Mouse (Mus musculus) c-Kit-positive CD71-positive TER-119-negative erythroid progenitor cells, embryonic 14.5 days (primary cell): ENCODE results near the gene Eps8.

ENCODE experiments used
- DNase-seq: peaks from one replicate; pipeline ENCODE4 v3.0.0-alpha.2; 2013; ENCODE audit warnings: low read depth

Eps8 gene

DNA sequence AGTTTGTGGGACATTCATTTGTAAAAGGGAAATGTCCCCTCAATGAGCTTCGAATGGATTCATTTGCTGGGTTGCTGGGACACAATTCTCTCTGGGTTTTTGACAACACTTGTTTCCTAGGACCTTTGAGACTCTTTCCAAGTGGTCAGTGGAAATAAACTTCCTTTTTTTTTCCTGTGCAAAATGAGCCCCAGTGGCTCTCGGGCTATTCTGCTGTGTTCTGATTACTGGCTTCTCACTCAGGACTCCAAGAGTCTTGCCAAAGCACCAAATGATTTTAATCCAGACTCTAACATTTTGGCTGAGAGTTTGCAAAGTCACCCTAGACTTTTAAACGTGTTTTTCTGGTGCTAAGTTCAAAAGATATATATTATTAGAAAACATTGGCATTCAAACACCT is 10.3 kb upstream of the Eps8 start:
- no peak for DNase-seq

DNA sequence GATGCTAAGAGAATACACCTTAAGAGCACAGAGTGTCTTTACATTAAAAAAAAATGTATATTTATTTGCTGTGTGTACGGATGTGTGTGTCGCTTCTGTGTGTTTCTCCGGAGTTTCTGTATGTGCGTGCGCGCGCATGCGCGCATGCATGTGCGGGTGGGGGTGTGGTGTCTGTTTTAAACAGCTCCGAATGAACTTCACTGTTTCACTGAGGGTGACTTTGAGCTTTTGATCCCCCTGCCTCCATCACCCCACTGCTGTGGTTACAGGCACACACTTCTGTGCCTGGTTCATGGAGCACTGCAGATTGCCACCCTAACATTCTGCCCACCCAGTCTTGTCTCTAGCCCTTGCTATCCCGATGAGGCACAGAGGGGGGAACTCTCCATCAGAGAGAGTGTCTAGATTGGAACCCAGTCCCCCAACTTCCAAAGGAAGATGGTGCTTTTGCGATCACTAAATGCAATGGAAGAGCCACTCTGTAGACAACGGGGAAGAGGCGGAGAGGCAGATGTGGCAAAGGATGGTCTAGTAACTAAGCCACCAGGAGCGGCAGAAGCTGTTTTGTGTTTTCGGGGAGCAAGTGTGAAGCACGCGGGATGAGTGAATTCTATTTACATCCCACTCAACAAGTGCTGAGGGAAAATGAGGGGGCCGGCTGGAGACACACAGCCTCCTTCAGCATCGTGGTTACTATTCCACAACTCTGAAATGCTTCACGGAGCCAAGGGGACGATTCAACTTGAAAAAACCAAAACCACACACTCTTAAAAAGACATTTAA is 7.1 kb upstream of the Eps8 start:
- no peak for DNase-seq

DNA sequence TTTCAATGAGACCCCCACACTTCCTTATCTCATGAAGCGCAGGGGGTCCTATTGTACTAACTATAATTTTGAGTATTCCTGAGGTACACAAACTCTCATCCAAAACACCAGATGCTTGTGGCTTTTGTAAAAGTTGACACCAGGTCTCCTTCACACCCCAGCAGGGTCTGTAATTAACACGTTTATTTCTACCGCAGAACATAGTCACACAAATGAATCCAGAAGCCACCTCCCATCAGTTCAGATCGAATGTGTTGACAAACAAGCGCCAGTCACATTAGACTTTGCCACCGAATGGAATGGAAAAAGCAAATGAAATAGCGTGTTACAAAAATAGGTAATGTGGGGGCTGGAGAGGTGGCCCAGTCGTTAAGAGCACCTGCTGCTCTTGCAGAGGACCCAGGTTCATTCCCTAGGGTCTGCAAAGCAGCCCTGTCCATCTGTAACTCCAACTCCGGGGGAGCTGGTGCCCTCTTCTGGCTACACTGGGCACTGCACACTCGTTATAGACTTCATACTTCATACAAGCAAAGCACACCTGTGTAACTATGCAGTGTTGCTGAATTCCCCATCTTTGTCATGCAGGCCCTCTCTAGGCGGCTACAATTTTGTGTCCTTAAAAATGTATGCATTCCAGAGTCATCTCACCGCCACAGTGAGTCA is 3.9 kb upstream of the Eps8 start:
- no peak for DNase-seq

DNA sequence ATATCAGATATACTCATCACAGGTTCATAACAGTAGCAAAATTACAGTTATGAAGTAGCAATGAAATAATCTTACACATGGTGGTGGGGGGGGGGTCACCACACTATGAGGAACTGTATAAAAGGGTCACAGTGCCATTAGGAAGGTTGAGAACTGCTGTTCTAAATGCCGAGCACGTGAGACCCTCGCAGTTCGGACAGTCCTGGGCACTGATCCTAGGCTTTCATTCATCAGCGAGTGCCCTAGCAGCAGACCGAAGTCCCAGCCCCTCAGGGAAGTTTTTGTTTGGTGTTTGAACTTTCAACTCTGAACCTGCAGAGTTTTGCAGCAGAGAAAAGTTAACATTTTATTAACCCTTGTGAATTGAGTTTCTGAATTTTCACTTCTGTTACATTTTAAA is 2.5 kb upstream of the Eps8 start:
- no peak for DNase-seq

DNA sequence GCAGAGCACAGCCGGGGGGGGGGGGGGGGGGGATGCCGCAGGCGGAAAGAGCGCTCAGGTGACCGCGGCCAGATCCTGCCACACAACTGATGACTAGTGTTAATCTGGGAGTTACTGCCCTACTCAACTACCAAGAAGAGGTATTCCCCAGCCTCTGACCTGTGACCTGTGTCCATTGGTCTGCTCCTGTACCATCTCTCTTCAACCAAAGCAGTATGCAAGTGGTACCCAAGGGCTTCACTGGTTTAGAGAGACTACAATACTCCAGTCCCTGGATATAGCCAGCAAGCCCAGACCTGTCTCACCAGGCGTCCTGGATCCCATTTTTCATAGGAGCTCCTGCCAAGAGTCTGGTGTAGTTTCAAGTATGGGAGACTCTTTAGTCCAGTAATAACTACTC is 5.1 kb downstream of the Eps8 start:
- DNase-seq = no peak

DNA sequence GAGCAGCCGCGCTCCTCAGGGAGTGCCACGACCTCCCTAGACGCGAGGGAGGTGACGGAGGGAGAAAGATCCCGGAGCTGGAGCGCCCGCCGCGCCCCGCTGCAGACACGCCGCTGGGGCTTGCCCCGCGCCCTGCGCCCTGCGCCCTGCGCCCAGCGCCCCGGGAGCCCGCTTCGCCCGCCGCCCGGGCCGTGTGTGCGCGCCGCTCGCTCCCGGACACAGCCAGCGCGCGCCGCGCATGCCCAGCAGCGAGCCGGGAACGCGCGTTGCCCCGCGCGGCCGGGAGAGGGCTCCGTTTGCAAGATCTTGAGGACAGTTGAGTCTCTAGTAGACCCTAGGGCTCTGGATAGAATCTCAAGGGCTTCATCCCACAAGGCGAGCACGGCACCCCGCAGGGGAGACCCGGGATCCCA is 5.6 kb downstream of the Eps8 start:
- DNase-seq = no peak

DNA sequence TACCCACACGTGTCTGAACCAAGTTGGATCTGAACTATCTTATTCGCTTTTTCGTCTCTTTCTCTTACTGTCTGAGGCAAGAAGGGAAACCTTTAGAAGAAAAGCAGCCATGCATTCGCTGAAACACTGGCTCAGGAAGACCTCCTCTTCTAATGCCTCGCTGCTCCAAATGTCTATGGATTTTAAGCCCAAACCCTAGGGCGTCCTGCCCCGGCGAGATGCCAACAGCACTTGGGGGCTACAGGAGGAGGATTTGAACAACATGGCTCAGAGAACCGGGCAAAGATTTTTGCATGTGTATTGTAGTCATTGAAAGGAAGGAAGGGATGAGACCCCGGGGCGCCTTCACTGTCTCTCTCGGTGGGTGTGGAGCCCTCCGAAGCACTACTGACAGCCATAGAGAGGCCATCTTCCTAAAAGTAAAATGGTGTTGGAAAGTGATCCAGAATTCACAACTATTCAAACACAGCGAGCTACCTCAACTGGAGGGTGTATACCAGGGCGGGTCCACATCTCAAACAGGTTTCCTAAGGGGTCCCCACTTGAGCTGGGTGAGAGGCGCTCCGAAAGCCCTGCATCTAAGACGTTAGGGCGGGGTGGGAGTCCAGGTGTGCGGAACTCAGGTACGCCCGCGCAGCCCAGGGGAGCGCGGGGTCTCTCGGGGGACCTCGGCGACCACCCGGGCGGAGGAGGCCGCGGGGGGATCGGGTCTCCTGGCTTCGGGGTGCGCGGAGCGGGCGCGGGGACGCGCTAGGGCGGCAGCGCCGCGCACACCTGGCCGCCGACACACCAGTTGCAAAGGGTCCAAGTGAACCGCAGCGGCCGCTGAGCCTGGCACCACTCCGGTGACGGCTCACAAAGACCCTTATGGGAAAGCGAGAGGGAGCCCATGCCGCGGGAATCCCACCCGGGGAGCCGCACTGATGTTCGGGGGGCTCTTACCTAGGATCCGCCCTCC is 6.3 kb downstream of the Eps8 start:
- DNase-seq = no peak

DNA sequence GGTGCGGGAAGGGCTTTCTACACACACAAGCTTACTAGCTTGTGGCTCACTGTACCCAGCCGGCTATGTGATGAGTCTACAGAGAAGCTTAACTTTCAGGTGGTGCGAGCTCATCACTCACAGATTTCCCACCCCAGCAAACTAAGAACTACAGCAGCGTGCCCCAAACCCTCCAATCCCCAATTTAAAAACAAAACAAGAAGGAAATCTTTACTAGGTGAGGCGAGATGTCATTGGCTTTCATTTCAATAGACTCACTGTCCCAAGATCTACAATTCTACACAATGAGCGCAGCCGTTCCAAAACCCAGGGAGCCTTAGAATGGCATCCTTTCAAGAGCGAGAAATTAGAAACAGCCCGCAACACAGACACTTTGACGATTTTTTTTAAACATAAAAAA is 7.0 kb downstream of the Eps8 start:
- DNase-seq = no peak

DNA sequence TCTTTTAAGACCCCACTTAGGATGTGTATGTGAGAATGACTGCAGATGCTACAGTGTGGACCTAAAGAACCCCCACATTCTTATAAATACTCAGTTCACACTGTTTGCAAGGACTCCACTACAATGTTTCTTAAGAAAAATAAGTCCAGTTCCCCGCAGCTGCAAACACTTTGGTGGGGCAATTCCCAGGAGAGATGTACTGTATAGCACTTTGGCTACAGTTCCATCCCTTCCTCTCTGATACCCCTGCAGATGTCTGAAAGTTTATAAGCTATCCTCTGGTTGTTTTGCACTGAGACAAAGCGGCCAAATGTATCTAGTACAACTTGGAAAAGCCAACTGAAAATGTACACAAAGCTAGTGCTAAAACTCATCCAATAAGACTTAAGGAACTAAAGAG is 8.0 kb downstream of the Eps8 start:
- no peak for DNase-seq

DNA sequence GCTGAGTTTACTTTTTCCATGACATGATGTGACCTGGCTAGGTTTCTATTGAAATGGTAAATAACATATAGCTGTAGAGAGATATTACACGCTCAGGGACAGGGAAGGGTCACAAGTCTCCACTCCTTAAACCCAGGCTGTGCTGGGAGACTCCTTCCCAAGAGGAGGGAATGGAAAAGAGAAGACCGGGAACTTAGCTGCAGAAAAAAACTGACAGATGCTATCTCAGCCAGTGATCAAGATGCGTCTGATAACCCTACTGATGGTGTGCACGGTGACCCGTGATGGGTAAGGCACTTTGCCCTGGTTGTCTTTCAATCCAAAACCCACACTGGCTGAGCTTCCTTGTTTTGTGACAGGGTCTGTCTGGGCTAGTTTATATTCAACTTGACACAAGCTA is 9.8 kb downstream of the Eps8 start:
- DNase-seq = no peak

DNA sequence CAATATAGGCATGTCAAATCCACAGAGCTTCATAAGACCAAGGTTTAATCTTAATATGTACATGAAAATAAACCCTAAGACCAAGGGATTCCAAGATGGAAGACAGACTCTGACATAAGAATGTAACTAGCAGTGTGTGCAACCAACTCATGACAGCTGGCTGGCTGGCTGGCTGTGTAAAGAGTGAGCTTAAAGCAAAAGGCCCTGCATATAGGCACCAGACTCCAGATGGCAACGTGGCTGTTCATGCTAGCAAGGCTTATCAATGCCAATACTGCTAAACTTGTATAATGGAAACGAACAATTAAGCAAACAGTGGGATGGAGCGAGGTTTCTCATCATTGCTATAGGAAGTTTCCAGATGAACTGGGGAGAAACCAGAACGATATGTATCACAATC is 10.9 kb downstream of the Eps8 start:
- no peak for DNase-seq

DNA sequence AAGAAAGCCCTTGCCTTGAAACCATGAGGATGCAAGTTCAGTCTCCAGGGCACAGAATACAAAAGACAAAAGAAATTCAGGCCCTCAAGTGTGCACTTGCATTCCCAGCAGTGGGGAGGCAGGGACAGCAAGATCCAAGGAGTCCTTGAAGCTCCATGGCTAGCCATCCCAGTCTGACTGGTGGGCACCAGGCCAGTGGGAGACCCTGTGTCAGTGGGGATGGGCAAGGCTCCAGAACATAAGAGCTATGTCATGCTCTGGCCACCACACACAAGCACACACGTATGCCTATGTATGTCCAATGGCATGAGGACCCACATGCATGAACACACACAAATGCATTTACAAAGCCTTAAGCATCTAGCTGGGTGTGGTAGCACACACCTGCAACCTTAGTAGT is 13.0 kb downstream of the Eps8 start:
- DNase-seq = no peak

DNA sequence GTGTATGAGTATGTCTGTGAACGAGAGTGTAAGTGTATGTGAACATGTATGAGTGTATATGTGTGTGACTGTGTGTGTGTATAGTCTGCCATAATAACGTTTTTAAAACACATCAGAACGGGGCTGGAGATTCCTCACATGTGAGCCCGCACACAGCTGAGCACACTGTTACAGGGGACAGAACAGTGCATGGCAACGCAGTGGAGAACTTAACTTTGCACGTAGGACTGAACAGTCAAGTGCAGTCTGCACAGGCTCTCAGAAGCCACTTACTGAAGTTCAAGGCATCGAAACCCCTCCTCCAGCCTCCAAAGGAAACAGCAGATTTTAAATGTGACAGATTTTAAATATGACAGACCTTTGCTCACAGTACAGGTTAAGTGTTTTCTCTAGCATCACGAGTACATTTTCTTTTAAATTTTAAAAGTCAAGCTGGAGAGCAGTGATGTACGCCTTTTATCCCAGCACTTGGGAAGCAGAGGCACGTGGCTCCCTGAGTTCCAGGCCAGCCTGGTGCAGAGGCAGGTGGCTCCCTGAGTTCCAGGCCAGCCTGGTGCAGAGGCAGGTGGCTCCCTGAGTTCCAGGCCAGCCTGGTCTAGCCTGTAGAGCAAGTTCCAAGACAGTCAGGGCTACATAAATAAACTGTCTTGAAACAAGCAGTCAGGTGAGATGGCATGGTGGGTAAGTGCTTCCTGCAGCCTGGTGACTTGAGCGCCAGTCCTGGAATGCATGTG is 15.7 kb downstream of the Eps8 start:
- no peak for DNase-seq

DNA sequence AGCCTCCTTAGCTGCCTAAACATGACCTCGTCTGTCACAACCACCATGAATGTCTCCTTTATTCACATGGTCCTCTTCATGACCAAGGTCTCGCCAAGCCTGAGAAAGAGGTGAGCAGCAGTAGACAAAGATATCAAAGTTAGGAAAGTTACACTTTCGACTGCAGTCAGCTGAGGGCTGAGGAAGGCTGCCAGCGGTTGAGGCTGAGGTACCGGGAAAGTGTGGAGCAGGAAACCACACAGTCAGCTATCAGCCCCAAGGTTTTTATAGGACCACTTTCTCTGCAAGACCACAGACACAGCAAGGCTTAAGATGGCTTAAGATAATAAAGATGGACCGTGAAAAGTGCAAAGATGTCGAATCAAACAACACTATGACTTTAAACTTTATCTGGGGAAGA is 17.2 kb downstream of the Eps8 start:
- DNase-seq = no peak

DNA sequence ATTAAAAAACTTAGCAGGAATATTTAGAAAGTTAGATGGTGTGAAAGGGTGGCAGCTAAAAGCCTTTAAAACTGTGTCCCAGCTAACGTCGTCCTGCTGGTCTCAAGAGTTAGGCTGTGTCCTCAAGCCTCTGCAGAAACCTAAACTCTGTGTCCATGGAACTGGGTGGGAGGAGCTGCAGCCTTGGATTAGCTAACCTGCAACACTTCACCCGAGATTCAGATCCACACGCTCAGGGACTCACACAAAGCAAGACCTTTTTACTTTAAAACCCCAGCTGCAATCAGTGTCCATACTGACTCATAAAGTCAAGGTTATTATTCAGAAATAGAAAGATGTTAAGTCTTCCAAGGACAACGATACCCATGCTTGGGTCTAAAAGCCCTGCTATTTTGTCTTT is 18.5 kb downstream of the Eps8 start:
- no peak for DNase-seq

DNA sequence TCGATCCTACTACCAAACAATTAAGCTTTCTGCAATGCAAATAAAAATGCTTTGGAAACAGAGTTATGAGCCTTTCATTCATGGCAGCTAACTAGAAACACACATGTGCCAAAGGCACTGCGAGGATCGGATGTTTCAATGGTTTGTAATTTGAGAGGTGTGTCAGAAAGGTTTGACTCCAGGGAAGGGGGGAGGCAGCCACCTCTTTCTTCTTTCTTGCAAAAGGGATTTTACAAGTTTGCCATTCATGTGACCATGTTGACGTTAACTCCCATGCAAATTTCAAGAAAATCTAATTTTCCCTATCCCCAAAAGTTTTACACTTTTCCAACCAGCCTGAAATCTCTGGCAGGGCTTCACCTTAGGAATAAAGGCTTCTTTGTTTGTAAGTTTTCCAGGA is 21.1 kb downstream of the Eps8 start:
- DNase-seq = no peak

DNA sequence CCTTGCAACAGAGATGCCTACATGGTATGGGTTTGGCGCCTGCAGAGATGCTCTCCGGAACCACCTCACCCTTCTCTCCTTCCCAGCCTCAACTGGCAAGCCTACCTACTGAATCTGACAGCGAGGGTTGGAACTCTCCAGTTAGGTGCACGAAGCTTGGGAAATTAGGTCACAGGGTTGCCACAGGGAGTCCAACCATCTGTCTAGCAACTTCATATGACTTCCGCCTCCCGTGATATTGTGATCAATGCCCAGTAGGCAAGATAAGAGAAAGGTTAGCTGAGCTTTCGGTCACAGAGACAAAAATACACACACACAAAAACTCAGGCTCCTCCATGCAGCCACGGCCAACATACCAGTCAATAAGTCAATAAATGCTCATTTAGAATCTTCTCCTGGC is 21.6 kb downstream of the Eps8 start:
- DNase-seq = no peak

DNA sequence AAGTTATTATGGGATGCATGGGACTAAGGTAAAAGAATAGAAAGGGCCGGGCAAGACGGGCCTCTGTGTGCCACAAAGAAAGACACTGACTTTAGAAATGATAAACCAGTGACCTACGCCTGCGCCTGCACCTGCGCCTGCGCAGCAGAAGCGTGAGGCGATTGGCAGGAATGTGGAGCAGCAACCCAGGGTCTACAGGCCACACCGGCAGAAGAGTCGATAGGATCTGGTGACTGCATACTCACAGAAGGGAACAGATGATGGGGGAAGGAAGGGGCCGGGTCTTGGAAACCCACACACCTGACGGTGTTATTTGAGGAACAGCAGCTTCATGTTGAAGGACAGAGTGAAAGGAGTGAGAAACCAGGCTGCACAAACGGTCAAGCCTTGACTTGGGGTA is 24.3 kb downstream of the Eps8 start:
- no peak for DNase-seq

DNA sequence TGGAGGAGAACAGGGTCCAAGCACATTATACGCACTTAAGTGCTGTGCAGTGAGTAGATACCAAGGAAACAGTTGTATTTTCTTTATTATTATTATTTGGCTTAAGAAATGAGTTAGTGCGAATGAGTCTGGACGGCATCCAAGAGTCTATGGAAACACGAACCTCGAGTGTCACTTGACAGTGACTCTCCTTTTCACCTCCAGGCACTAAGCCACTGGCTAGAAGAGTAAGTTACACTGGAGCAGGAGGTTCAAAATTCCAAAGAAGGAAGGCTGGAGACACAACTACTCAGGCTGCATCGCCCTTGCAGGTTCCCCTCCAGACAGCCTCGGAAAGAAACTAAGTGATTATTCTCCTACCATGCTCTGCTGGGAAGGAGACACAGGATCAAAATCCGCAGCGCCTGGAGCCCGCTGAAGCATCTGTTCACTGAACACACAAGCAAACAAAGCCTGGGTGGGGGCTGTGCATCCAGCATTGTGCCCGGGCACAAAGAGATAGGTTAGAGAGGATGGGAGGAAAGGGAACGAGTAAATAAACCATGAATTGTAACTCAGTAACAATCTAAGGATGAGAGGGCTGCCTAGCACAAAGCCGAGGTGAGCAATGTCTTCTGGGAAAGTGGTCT is 25.0 kb downstream of the Eps8 start:
- DNase-seq = no peak

DNA sequence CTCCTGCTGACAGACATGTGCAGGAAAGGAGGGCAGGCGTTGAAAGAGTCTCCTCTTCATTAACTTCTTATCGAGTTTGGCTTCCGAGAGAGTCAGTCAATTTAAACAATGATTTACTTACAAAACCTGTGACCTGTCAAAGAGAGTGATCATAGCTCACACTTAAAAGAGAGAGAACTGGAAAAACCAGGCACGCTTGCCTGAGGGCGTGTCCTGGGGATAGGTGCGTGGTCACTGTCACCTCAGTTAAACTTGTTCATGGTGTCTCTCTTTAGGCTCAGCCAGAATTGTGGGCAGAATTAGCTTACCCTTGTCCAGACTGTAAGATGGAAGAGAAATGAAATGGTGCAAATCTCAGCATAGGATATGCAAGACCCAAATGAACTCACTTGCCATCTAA is 26.0 kb downstream of the Eps8 start:
- no peak for DNase-seq

DNA sequence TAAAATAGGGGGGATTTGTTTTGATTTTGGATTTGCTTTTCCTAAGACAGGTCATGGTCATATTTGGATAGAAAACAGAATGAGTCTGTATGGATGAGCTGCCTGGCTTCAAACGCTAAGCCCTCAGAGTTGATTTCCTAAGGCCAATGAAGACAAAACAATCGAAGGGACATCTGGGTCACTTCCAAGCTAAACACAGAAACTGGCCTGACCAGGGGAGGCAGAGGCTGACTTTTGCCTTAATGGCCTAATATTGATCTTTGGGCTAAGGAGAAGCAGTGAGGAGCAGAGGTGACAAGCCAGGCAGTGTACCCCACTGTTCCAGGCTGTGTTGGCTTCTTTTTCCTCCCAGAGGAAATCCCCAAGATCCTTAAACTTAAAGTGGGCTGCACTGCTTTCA is 33.7 kb downstream of the Eps8 start:
- no peak for DNase-seq

DNA sequence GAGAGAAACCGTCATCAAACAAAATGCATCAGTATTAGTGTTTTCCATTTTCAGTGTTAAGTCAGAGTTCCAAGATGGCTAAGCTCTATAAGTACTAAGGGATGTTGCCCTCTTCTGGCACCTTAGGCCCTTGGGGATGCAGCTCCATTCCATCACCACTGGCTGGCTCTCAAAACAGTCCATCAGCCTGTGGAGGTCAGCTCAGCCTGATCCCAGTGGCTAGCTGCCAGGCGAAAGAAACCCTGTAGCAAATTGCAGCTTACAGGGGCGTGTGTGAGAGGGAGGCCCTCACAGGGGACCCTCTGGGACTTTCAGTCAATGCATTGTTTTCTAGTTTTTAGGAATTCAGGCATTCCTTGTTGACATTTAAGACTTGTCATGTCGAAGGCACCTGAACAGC is 40.8 kb downstream of the Eps8 start:
- DNase-seq = no peak
